Mouse (Mus musculus) frontal cortex, postnatal 10 days (tissue): ENCODE results near the gene Camta2.
A peak's percentile ranks its signal among the peaks of the same experiment; 100 is the strongest.

Experiments used
- DNase-seq, 2 experiments: peaks; one replicate each; pipeline ENCODE4 v3.0.0; 2022; ENCODE audit warnings: low spot score in 2 of 2, mixed read lengths in 1 of 2

Camta2 gene

GRCm38 (mm10) chr11:70664741-70665140 is 23.2 kb downstream of the Camta2 start:
- no peak for DNase-seq

- no peak for DNase-seq
These were observed 23.9 kb downstream of the Camta2 start for GRCm38 (mm10) chr11:70663957-70664356.

- no peak for DNase-seq
These were observed 24.8 kb downstream of the Camta2 start for GRCm38 (mm10) chr11:70663101-70663500.

- no peak for DNase-seq
These were observed 27.3 kb downstream of the Camta2 start for GRCm38 (mm10) chr11:70660571-70660970.

- DNase-seq, result no peak
These were observed 29.0 kb downstream of the Camta2 start for GRCm38 (mm10) chr11:70658942-70659341.

- no peak for DNase-seq
These were observed 29.4 kb downstream of the Camta2 start for GRCm38 (mm10) chr11:70658521-70658920.

- DNase-seq, result no peak
These were observed 29.9 kb downstream of the Camta2 start for GRCm38 (mm10) chr11:70657991-70658390.

GRCm38 (mm10) chr11:70657573-70657972 is 30.3 kb downstream of the Camta2 start:
- DNase-seq, result no peak

- no peak for DNase-seq
These were observed 30.9 kb downstream of the Camta2 start, which contains the start of gene Eno3 for GRCm38 (mm10) chr11:70656964-70657363. Gene Eno3, plus strand, starts transcription at chr11:70657202.

- DNase-seq, result no peak
These were observed 31.4 kb downstream of the Camta2 start for GRCm38 (mm10) chr11:70656456-70656927.

GRCm38 (mm10) chr11:70655571-70656455 is 32.1 kb downstream of the Camta2 start:
- DNase-seq, result no peak

- DNase-seq, result peak in 1 of 2 experiments; percentile 72
These were observed 32.9 kb downstream of the Camta2 start for GRCm38 (mm10) chr11:70654923-70655570.

- DNase-seq, result peak; percentile 58 to 70
These were observed 33.5 kb downstream of the Camta2 start, which contains the start of gene Pfn1 for GRCm38 (mm10) chr11:70654198-70654922. Gene Pfn1, minus strand, starts transcription at chr11:70654644.

- DNase-seq, result peak in 1 of 2 experiments; percentile 55
These were observed 34.3 kb downstream of the Camta2 start for GRCm38 (mm10) chr11:70653345-70654197.

GRCm38 (mm10) chr11:70652884-70653344 is 35.0 kb downstream of the Camta2 start:
- no peak for DNase-seq

- DNase-seq, result no peak
These were observed 35.6 kb downstream of the Camta2 start for GRCm38 (mm10) chr11:70652029-70652883.

- no peak for DNase-seq
These were observed 36.5 kb downstream of the Camta2 start for GRCm38 (mm10) chr11:70651391-70651790.

- DNase-seq, result no peak
These were observed 37.4 kb downstream of the Camta2 start for GRCm38 (mm10) chr11:70650322-70651175.

GRCm38 (mm10) chr11:70649185-70649734 is 38.6 kb downstream of the Camta2 start:
- DNase-seq, result no peak
